Mouse (Mus musculus) CH12.LX (cell line): ENCODE results near the gene Osbpl5. TPM values are rescaled to one million over a fixed set of nuclear protein-coding genes. Genes with fewer than 3 reads are reported as not detected.
A peak's percentile ranks its signal among the peaks of the same experiment; 100 is the strongest.

ENCODE experiments used
- DNase-seq: peaks from one replicate; pipeline ENCODE4 v3.0.0-alpha.2; 2013; ENCODE audit errors: extremely low read depth
- H3K27ac ChIP-seq: 2 replicates; pipeline ENCODE4 v1.5.1; 2012; ENCODE audit warnings: low read depth, mild to moderate bottlenecking, control low read depth, moderate library complexity; ENCODE audit not compliant: insufficient read depth
- H3K27me3 ChIP-seq: replicated peaks from 2 replicates; pipeline ENCODE3; 2012; ENCODE audit warnings: inconsistent platforms
- H3K36me3 ChIP-seq, 2 experiments: replicated peaks in 1 of 2; 2 replicates each; pipeline versions ENCODE3 to v1.6.1; 2012; ENCODE audit warnings: inconsistent platforms in 1 of 2, low read length in 1 of 2, mild to moderate bottlenecking in 1 of 2, mixed read lengths in 1 of 2, moderate library complexity in 1 of 2; ENCODE audit not compliant: control insufficient read depth in 1 of 2, insufficient read depth in 1 of 2
- H3K4me1 ChIP-seq, 2 experiments: 2 replicates each; pipeline ENCODE4 v1.6.1; 2012; ENCODE audit warnings: inconsistent platforms in 1 of 2, moderate library complexity in 1 of 2; ENCODE audit not compliant: insufficient read depth in 2 of 2, control insufficient read depth in 1 of 2
- H3K4me2 ChIP-seq: 2 replicates; pipeline ENCODE4 v1.6.1; 2012; ENCODE audit warnings: low read depth, mild to moderate bottlenecking, control low read depth; ENCODE audit not compliant: poor library complexity, insufficient read depth, severe bottlenecking
- H3K4me3 ChIP-seq, 3 experiments: fragments of 150-350 bp in 1 of 3; sonication (generic) in 1 of 3; replicated peaks in 1 of 3; 2 replicates each; pipeline versions ENCODE3 to v1.5.1; 2011 to 2012; ENCODE audit warnings: low read depth in 2 of 3, low read length in 2 of 3, mild to moderate bottlenecking in 2 of 3, moderate library complexity in 2 of 3, control low read depth in 1 of 3, improper control_type of control experiment in 1 of 3, inconsistent platforms in 1 of 3, mixed read lengths in 1 of 3; ENCODE audit not compliant: poor library complexity in 1 of 3
- H3K79me2 ChIP-seq: replicated peaks from 2 replicates; pipeline ENCODE4 v1.6.1; 2012; ENCODE audit warnings: mild to moderate bottlenecking, moderate library complexity; ENCODE audit not compliant: control insufficient read depth, poor library complexity, insufficient read depth, severe bottlenecking; ENCODE audit errors: extremely low read depth
- H3K9ac ChIP-seq: 2 replicates; pipeline ENCODE4 v1.6.1; 2012; ENCODE audit warnings: low read depth, mild to moderate bottlenecking, control low read depth, moderate library complexity; ENCODE audit not compliant: insufficient read depth
- H3K9me3 ChIP-seq: replicated peaks from 2 replicates; pipeline ENCODE3; 2012; ENCODE audit warnings: low read length, inconsistent platforms, mixed read lengths
- BHLHE40 ChIP-seq: IDR thresholded peaks from 2 replicates; pipeline ENCODE4 v1.6.1; 2011; ENCODE audit warnings: mild to moderate bottlenecking, low read depth, low read length, improper control_type of control experiment
- CHD1 ChIP-seq: IDR thresholded peaks from 2 replicates; pipeline ENCODE4 v1.6.1; 2012; ENCODE audit warnings: low read depth, low read length, improper control_type of control experiment, inconsistent platforms
- CHD2 ChIP-seq: IDR thresholded peaks from 2 replicates; pipeline ENCODE4 v1.6.1; 2011; ENCODE audit warnings: low read length, improper control_type of control experiment
- CTCF ChIP-seq, 2 experiments: IDR thresholded peaks in 1 of 2; conservative IDR thresholded peaks in 1 of 2; 2 replicates each; pipeline ENCODE4 v1.5.1; 2011 to 2012; ENCODE audit warnings: low read depth in 2 of 2, low read length in 2 of 2, improper control_type of control experiment in 1 of 2, inconsistent platforms in 1 of 2, mild to moderate bottlenecking in 1 of 2, moderate library complexity in 1 of 2
- E2F4 ChIP-seq: IDR thresholded peaks from 2 replicates; pipeline ENCODE4 v1.6.1; 2011; ENCODE audit warnings: low read depth, low read length, improper control_type of control experiment; ENCODE audit not compliant: insufficient replicate concordance
- ELF1 ChIP-seq: IDR thresholded peaks from 2 replicates; pipeline ENCODE4 v1.6.1; 2014; ENCODE audit warnings: low read depth, mild to moderate bottlenecking, inconsistent platforms, low read length, improper control_type of control experiment
- EP300 ChIP-seq: IDR thresholded peaks from 2 replicates; pipeline ENCODE4 v1.6.1; 2011; ENCODE audit warnings: low read length, improper control_type of control experiment
- ETS1 ChIP-seq: conservative IDR thresholded peaks from 2 replicates; pipeline ENCODE4 v1.6.1; 2012; ENCODE audit warnings: low read depth, mild to moderate bottlenecking, inconsistent platforms, low read length, improper control_type of control experiment, moderate library complexity
- GABPA ChIP-seq: IDR thresholded peaks from 2 replicates; pipeline ENCODE4 v1.6.1; 2012; ENCODE audit warnings: low read depth, low read length, improper control_type of control experiment, inconsistent platforms; ENCODE audit not compliant: insufficient replicate concordance
- HCFC1 ChIP-seq: IDR thresholded peaks from 2 replicates; pipeline ENCODE4 v1.6.1; 2012; ENCODE audit warnings: low read depth, mild to moderate bottlenecking, inconsistent platforms, low read length, improper control_type of control experiment
- IRF4 ChIP-seq: IDR thresholded peaks from 2 replicates; pipeline ENCODE4 v1.6.1; 2014; ENCODE audit warnings: low read depth, mild to moderate bottlenecking, inconsistent platforms, low read length, improper control_type of control experiment
- JUN ChIP-seq: IDR thresholded peaks from 2 replicates; pipeline ENCODE4 v1.6.1; 2011; ENCODE audit warnings: low read depth, mild to moderate bottlenecking, low read length, improper control_type of control experiment, moderate library complexity; ENCODE audit not compliant: insufficient read depth
- JUND ChIP-seq: conservative IDR thresholded peaks from 2 replicates; pipeline ENCODE4 v1.6.1; 2011; ENCODE audit warnings: low read depth, low read length, improper control_type of control experiment
- KAT2A ChIP-seq: IDR thresholded peaks from 2 replicates; pipeline ENCODE4 v1.6.1; 2012; ENCODE audit warnings: low read length, improper control_type of control experiment, inconsistent platforms; ENCODE audit not compliant: insufficient replicate concordance
- MAFK ChIP-seq: IDR thresholded peaks from 2 replicates; pipeline ENCODE4 v1.6.1; 2011; ENCODE audit warnings: low read length, improper control_type of control experiment; ENCODE audit not compliant: insufficient replicate concordance
- MAX ChIP-seq: IDR thresholded peaks from 2 replicates; pipeline ENCODE4 v1.6.1; 2011; ENCODE audit warnings: low read length, improper control_type of control experiment
- MAZ ChIP-seq: IDR thresholded peaks from 2 replicates; pipeline ENCODE4 v1.6.1; 2012; ENCODE audit warnings: low read depth, mild to moderate bottlenecking, inconsistent platforms, low read length, improper control_type of control experiment, moderate library complexity
- MEF2A ChIP-seq: IDR thresholded peaks from 2 replicates; pipeline ENCODE4 v1.6.1; 2014; ENCODE audit warnings: low read depth, mild to moderate bottlenecking, inconsistent platforms, low read length, improper control_type of control experiment, borderline replicate concordance
- MXI1 ChIP-seq: IDR thresholded peaks from 2 replicates; pipeline ENCODE4 v1.6.1; 2011; ENCODE audit warnings: mild to moderate bottlenecking, low read depth, low read length, improper control_type of control experiment
- MYC ChIP-seq: IDR thresholded peaks from 2 replicates; pipeline ENCODE4 v1.6.1; 2011; ENCODE audit warnings: low read depth, mild to moderate bottlenecking, improper control_type of control experiment, low read length
- NELFE ChIP-seq: IDR thresholded peaks from 2 replicates; pipeline ENCODE4 v1.6.1; 2011; ENCODE audit warnings: low read depth, low read length, improper control_type of control experiment
- NRF1 ChIP-seq: IDR thresholded peaks from 2 replicates; pipeline ENCODE4 v1.6.1; 2014; ENCODE audit warnings: low read depth, mild to moderate bottlenecking, inconsistent platforms, low read length, improper control_type of control experiment, moderate library complexity
- PAX5 ChIP-seq: IDR thresholded peaks from 2 replicates; pipeline ENCODE4 v1.6.1; 2012; ENCODE audit warnings: low read length, inconsistent platforms, mixed read lengths
- POLR2A ChIP-seq: IDR thresholded peaks from 2 replicates; pipeline ENCODE4 v1.6.1; 2011; ENCODE audit warnings: low read depth, mild to moderate bottlenecking, improper control_type of control experiment, low read length
- POLR2AphosphoS2 ChIP-seq: IDR thresholded peaks from 2 replicates; pipeline ENCODE4 v1.6.1; 2011; ENCODE audit warnings: low read depth, low read length, improper control_type of control experiment
- RAD21 ChIP-seq: IDR thresholded peaks from 2 replicates; pipeline ENCODE4 v1.6.1; 2011; ENCODE audit warnings: low read depth, mild to moderate bottlenecking, low read length, improper control_type of control experiment, moderate library complexity
- RCOR1 ChIP-seq: conservative IDR thresholded peaks from 2 replicates; pipeline ENCODE4 v1.6.1; 2012; ENCODE audit warnings: low read depth, mild to moderate bottlenecking, inconsistent platforms, low read length, improper control_type of control experiment
- SIN3A ChIP-seq: IDR thresholded peaks from 2 replicates; pipeline ENCODE4 v1.6.1; 2012; ENCODE audit warnings: low read length, improper control_type of control experiment, inconsistent platforms
- SMC3 ChIP-seq: IDR thresholded peaks from 2 replicates; pipeline ENCODE4 v1.6.1; 2011; ENCODE audit warnings: low read depth, low read length, improper control_type of control experiment
- TBP ChIP-seq: conservative IDR thresholded peaks from 2 replicates; pipeline ENCODE4 v1.6.1; 2011; ENCODE audit warnings: low read depth, low read length, improper control_type of control experiment
- TCF12 ChIP-seq: IDR thresholded peaks from 2 replicates; pipeline ENCODE4 v1.6.1; 2014; ENCODE audit warnings: low read depth, mild to moderate bottlenecking, inconsistent platforms, low read length, improper control_type of control experiment
- UBTF ChIP-seq: IDR thresholded peaks from 2 replicates; pipeline ENCODE4 v1.6.1; 2012; ENCODE audit warnings: low read depth, mild to moderate bottlenecking, inconsistent platforms, low read length, improper control_type of control experiment, moderate library complexity
- USF1 ChIP-seq: IDR thresholded peaks from 2 replicates; pipeline ENCODE4 v1.6.1; 2014; ENCODE audit warnings: low read depth, mild to moderate bottlenecking, inconsistent platforms, low read length, improper control_type of control experiment
- USF2 ChIP-seq: conservative IDR thresholded peaks from 2 replicates; pipeline ENCODE4 v1.6.1; 2011; ENCODE audit warnings: low read depth, low read length, improper control_type of control experiment
- ZC3H11A ChIP-seq: IDR thresholded peaks from 2 replicates; pipeline ENCODE4 v1.6.1; 2012; ENCODE audit warnings: low read depth, mild to moderate bottlenecking, inconsistent platforms, low read length, improper control_type of control experiment
- ZKSCAN1 ChIP-seq: IDR thresholded peaks from 2 replicates; pipeline ENCODE4 v1.6.1; 2012; ENCODE audit warnings: low read depth, inconsistent platforms, low read length, improper control_type of control experiment, borderline replicate concordance
- ZMIZ1 ChIP-seq: IDR thresholded peaks from 2 replicates; pipeline ENCODE4 v1.6.1; 2012; ENCODE audit warnings: low read depth, mild to moderate bottlenecking, inconsistent platforms, low read length, improper control_type of control experiment
- ZNF384 ChIP-seq: IDR thresholded peaks from 2 replicates; pipeline ENCODE4 v1.6.1; 2012; ENCODE audit warnings: low read depth, low read length, improper control_type of control experiment, inconsistent platforms
- dilution Hi-C: fragments of 300-500 bp; cut with MboI; formaldehyde crosslinking; loops from 2 replicates; pipeline ENCODE4 v1.14.3; 2020; ENCODE audit warnings: low sequenced_read_pairs; ENCODE audit not compliant: extremely low pct_unique_long_range_greater_than_20kb, extremely low pct_ligation_motif_present
- in situ Hi-C: fragments of 300-500 bp; cut with MboI; formaldehyde crosslinking; loops from 3 replicates; pipeline ENCODE4 v1.14.3; 2019; ENCODE audit warnings: low sequenced_read_pairs, low pct_ligation_motif_present, low pct_unique_long_range_greater_than_20kb, mixed read lengths
- polyA plus RNA-seq: library from polyadenylated mRNA; unstranded; fragments of >175 nt; gene quantifications from 2 replicates; pipeline ENCODE4 v1.2.1, GENCODE M21; 2012; ENCODE audit warnings: low read depth; ENCODE audit not compliant: insufficient read length
- total RNA-seq, 2 experiments: library from RNA; depleted of rRNA; stranded (reverse); fragments of 300-350 nt in 1 of 2; fragments of >200 nt in 1 of 2; gene quantifications; 2 replicates each; pipeline ENCODE4 v1.2.3; 2012 to 2014

The Osbpl5 gene
- total and polyA plus RNA-seq, 3 experiments, result 1.1 to 2.2 (median 1.7) TPM

GRCm38 (mm10) chr7:143712771-143713348, 43.9 kb downstream of the Osbpl5 start:
- no peaks in the 10 kb centered on the region for H3K79me2 ChIP-seq
- H3K9me3 ChIP-seq, result no peaks in the 10 kb centered on the region
- H3K9ac ChIP-seq, result peak overlapping the region; percentile 10; the same call in 1 of the 2 replicates
- in situ Hi-C loops (no loop called here), dilution Hi-C loops (no loop called here)
- H3K27me3 ChIP-seq, result peaks cover 32% of the 10 kb centered on the region
- H3K4me3 ChIP-seq, result peak overlapping the region; percentile 20 to 53 (median 35)
- DNase-seq, result peak; percentile 59
- H3K27ac ChIP-seq, result peak overlapping the region; percentile 22
- H3K36me3 ChIP-seq, result peaks cover 0 to 10% of the 10 kb centered on the region in 2 experiments
- peak overlapping the region; percentile 69 for H3K4me2 ChIP-seq
- H3K4me1 ChIP-seq, result peaks cover 18 to 31% of the 10 kb centered on the region in 2 experiments
- TF ChIP-seq JUND, result peak; percentile 46; the same call in 1 of the 2 replicates
- peak; percentile 40; the same call in 1 of the 2 replicates for TF ChIP-seq MXI1
- no peak for TF ChIP-seq USF1
- peak; percentile 64 for TF ChIP-seq MYC
- peak; percentile 51; the same call in 1 of the 2 replicates for TF ChIP-seq JUN
- no peak for TF ChIP-seq ZC3H11A
- TF ChIP-seq IRF4, result peak; percentile 87
- TF ChIP-seq GABPA, result no peak
- TF ChIP-seq ZNF384, result no peak
- no peak for TF ChIP-seq RCOR1
- no peak for TF ChIP-seq ZMIZ1
- no peak for TF ChIP-seq POLR2AphosphoS2
- TF ChIP-seq SIN3A, result no peak
- TF ChIP-seq ELF1, result peak; percentile 59
- peak; percentile 82 for TF ChIP-seq EP300
- TF ChIP-seq BHLHE40, result peak; percentile 84
- no peak for TF ChIP-seq MAFK
- TF ChIP-seq ETS1, result peak; percentile 29; the same call in 1 of the 2 replicates
- TF ChIP-seq HCFC1, result no peak
- no peak for TF ChIP-seq MAZ
- no peak for TF ChIP-seq NRF1
- TF ChIP-seq CHD2, result no peak
- TF ChIP-seq ZKSCAN1, result no peak
- TF ChIP-seq TBP, result no peak
- no peak for TF ChIP-seq MAX
- no peak for TF ChIP-seq RAD21
- no peak for TF ChIP-seq E2F4
- TF ChIP-seq CTCF (conservative IDR thresholded peaks at IDR 0.05 in 1 of 2, IDR thresholded peaks at IDR 0.05 in 1 of 2; ENCODE audit: low read depth in 2 of 2, low read length in 2 of 2), result no peak
- TF ChIP-seq SMC3, result no peak
- no peak for TF ChIP-seq TCF12
- TF ChIP-seq MEF2A, result no peak
- TF ChIP-seq UBTF, result no peak
- TF ChIP-seq KAT2A, result no peak
- TF ChIP-seq USF2, result no peak
- no peak for TF ChIP-seq PAX5
- TF ChIP-seq CHD1, result no peak
- no peak for TF ChIP-seq NELFE
- no peak for TF ChIP-seq POLR2A
